Mouse (Mus musculus): ENCODE measurements at regions not wholly inside any gene's neighbourhood (a gene's known extent, or its start where the extent isn't known, plus 50 kb on each side); places are given as distances from the start of the nearest gene placed in this dataset.

DNA sequence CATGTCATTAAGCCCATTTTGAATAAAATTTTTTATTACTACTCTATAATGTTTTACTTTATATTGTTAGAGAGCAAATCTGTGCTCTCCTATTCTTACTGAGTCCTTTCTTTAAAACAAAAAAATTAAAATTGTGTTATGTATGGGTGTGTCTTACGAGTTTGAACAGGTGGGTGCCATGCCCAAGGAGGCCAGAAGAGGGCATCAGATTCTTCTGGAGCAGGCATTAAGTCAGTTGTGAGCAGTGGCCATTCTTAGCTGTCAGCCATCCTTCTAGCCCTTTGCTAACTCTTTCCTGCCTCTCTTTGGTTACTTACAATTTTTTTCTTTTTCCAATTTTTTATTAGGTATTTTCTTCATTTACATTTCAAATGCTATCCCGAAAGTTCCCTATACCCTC lies 63.6 kb upstream of the Fam98a start:
- ChIA-PET CTCF (interaction anchor here in 2 of 4 experiments (0.6 to 0.7 kb wide), 2 partner anchors 13 to 223 kb away, joined by 3 to 4 read pairs; no protein-coding TSS in a partner anchor), POLR2A (no interaction called here)

DNA sequence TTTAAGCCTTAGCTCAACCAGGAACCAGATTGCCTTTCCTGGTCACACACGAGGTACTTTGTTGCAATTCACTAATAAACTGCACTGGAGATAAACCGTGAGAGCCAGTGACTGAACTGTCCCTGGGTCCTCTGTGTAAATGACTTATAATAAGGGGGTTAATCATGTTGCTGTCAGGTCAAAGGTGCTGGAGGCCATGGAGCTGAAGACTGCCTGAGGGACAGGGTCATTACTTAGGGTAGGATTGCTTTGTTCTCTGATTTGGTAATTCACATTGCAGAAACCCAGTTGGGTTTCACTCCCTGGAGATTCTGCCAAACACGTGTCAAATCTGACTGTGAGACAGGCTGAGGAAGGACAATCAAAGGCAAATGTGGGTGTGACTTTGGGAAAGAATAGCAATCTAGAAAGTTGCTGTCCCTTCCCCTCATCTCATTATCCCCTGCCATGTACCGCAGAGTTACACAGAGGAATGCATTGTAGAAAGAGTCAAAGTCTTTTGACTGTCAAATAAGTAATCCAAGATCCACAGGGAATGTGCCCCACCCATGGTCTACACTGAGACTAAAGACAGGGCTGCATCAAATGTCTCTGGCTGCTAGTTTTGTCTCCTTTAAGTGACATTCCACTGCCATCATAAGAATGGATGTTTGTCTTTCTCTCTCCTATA lies 51.8 kb upstream of the Fam98a start:
- ChIA-PET POLR2A (interaction anchor here in 1 of 4 experiments (1.2 kb wide), 1 partner anchor 17 kb away, joined by 3 read pairs; no protein-coding TSS in a partner anchor), CTCF (interaction anchor here in 1 of 4 experiments (1.7 kb wide), 1 partner anchor 15 kb away, joined by 4 read pairs; no protein-coding TSS in a partner anchor)

Data from embryonic stem cell, embryonic (primary cell).